Mouse (Mus musculus): ENCODE measurements around the gene Cmip. TPM values are rescaled to one million over a fixed set of nuclear protein-coding genes. Genes with fewer than 3 reads are reported as not detected.

Gene Cmip
- polyA plus RNA-seq (2015; fragmentation: Nextera tagmentation; extraction: Ambion mirVana) = 39.0 and 45.4 TPM in 2 replicates

GRCm38 (mm10) chr8:117257029-117257820 lies at the start of gene Cmip:
Cmip (plus strand) TSS chr8:117257064.
- H3K9me3 ChIP-seq (replicated peaks) = 0 out of 2 replicates have a peak, but pooled peaks cover 2% of the 10 kb centered on the region
- ATAC-seq = peak; percentile 22; the same call in 1 of the 2 replicates

GRCm38 (mm10) chr8:117209150-117209549 lies 47.7 kb upstream of the Cmip start:
- Histone ChIP-seq H3K4me3 (no peak overlapping the region), H3K9me3 (replicated peaks) (no peaks in the 10 kb centered on the region), H3K36me3 (ENCODE audit: poor library complexity, severe bottlenecking) (peaks cover 14% of the 10 kb centered on the region), H3K4me2 (no peak overlapping the region), H3K4me1 (no peaks in the 10 kb centered on the region), H3K27me3 (no peaks in the 10 kb centered on the region), H3K27ac (no peak overlapping the region), H3K9ac (no peak overlapping the region)
- no peak for ATAC-seq
- 90% methylated on average over 12 of the region's 12 CpGs for WGBS

More at GRCm38 (mm10) chr8:117257029-117257820, at the start of gene Cmip:
- Histone ChIP-seq H3K27ac (peak within 1 kb of the TSS; percentile 90), H3K4me1 (peaks cover 42% of the 10 kb centered on the region), H3K9ac (peak within 1 kb of the TSS; percentile 98), H3K4me2 (peak within 1 kb of the TSS; percentile 92), H3K27me3 (no peaks in the 10 kb centered on the region), H3K36me3 (ENCODE audit: poor library complexity, severe bottlenecking) (no peaks in the 10 kb centered on the region), H3K4me3 (peak within 1 kb of the TSS; percentile 98)
- under 1% methylated on average over 63 of the region's 65 CpGs for WGBS

GRCm38 (mm10) chr8:117212100-117212499 lies 44.8 kb upstream of the Cmip start:
- H3K4me1 ChIP-seq = no peaks in the 10 kb centered on the region
- H3K4me3 ChIP-seq = no peak overlapping the region
- H3K4me2 ChIP-seq = no peak overlapping the region
- no peak overlapping the region for H3K9ac ChIP-seq
- 86% methylated on average over 11 of the region's 11 CpGs for whole genome bisulfite sequencing
- H3K36me3 ChIP-seq (ENCODE audit: poor library complexity, severe bottlenecking) = peaks cover 11% of the 10 kb centered on the region
- no peak for ATAC-seq
- no peaks in the 10 kb centered on the region for H3K27me3 ChIP-seq
- no peaks in the 10 kb centered on the region for H3K9me3 ChIP-seq (replicated peaks)
- H3K27ac ChIP-seq = no peak overlapping the region

GRCm38 (mm10) chr8:117217724-117218123 lies 39.1 kb upstream of the Cmip start:
- no peak overlapping the region for H3K4me2 ChIP-seq
- no peak overlapping the region for H3K9ac ChIP-seq
- 92% methylated on average over 2 of the region's 2 CpGs for WGBS
- H3K27me3 ChIP-seq = no peaks in the 10 kb centered on the region
- no peak overlapping the region for H3K4me3 ChIP-seq
- H3K9me3 ChIP-seq (replicated peaks) = no peaks in the 10 kb centered on the region
- H3K36me3 ChIP-seq (ENCODE audit: poor library complexity, severe bottlenecking) = peaks cover 3% of the 10 kb centered on the region; the same call in 1 of the 2 replicates
- no peak for ATAC-seq
- no peak overlapping the region for H3K27ac ChIP-seq
- no peaks in the 10 kb centered on the region for H3K4me1 ChIP-seq

GRCm38 (mm10) chr8:117222396-117222795 lies 34.5 kb upstream of the Cmip start:
- Histone ChIP-seq H3K4me2 (no peak overlapping the region), H3K36me3 (ENCODE audit: poor library complexity, severe bottlenecking) (no peaks in the 10 kb centered on the region), H3K27me3 (no peaks in the 10 kb centered on the region), H3K4me1 (no peaks in the 10 kb centered on the region), H3K9ac (no peak overlapping the region), H3K27ac (no peak overlapping the region), H3K4me3 (no peak overlapping the region), H3K9me3 (replicated peaks) (no peaks in the 10 kb centered on the region)
- ATAC-seq = no peak
- 58% methylated on average over 6 of the region's 6 CpGs for WGBS

- peak; percentile 79 for ATAC-seq
- H3K4me2 ChIP-seq = peak overlapping the region; percentile 51
- H3K9ac ChIP-seq = no peak overlapping the region
- WGBS = 16% methylated on average over 9 of the region's 9 CpGs
- no peaks in the 10 kb centered on the region for H3K9me3 ChIP-seq (replicated peaks)
- peak overlapping the region; percentile 28 for H3K4me3 ChIP-seq
- no peaks in the 10 kb centered on the region for H3K36me3 ChIP-seq (ENCODE audit: poor library complexity, severe bottlenecking)
- H3K27me3 ChIP-seq = no peaks in the 10 kb centered on the region
- no peaks in the 10 kb centered on the region for H3K4me1 ChIP-seq
- H3K27ac ChIP-seq = no peak overlapping the region
Observed at GRCm38 (mm10) chr8:117224630-117225029, 32.2 kb upstream of the Cmip start.

GRCm38 (mm10) chr8:117226306-117226705 lies 30.6 kb upstream of the Cmip start:
- no peaks in the 10 kb centered on the region for H3K9me3 ChIP-seq (replicated peaks)
- H3K4me1 ChIP-seq = no peaks in the 10 kb centered on the region
- no peak overlapping the region for H3K27ac ChIP-seq
- no peaks in the 10 kb centered on the region for H3K27me3 ChIP-seq
- H3K4me3 ChIP-seq = no peak overlapping the region
- WGBS = 88% methylated on average over 12 of the region's 12 CpGs
- ATAC-seq = no peak
- H3K4me2 ChIP-seq = no peak overlapping the region
- no peaks in the 10 kb centered on the region for H3K36me3 ChIP-seq (ENCODE audit: poor library complexity, severe bottlenecking)
- H3K9ac ChIP-seq = no peak overlapping the region

GRCm38 (mm10) chr8:117227339-117227738 lies 29.5 kb upstream of the Cmip start:
- no peak for ATAC-seq
- Histone ChIP-seq H3K4me1 (no peaks in the 10 kb centered on the region), H3K4me3 (no peak overlapping the region), H3K27me3 (no peaks in the 10 kb centered on the region), H3K4me2 (no peak overlapping the region), H3K9me3 (replicated peaks) (no peaks in the 10 kb centered on the region), H3K9ac (no peak overlapping the region), H3K27ac (no peak overlapping the region), H3K36me3 (ENCODE audit: poor library complexity, severe bottlenecking) (no peaks in the 10 kb centered on the region)
- WGBS = 93% methylated on average over 2 of the region's 2 CpGs

- H3K9ac ChIP-seq = no peak overlapping the region
- no peak overlapping the region for H3K4me2 ChIP-seq
- no peaks in the 10 kb centered on the region for H3K27me3 ChIP-seq
- no peak overlapping the region for H3K4me3 ChIP-seq
- no peaks in the 10 kb centered on the region for H3K9me3 ChIP-seq (replicated peaks)
- 90% methylated on average over 7 of the region's 7 CpGs for WGBS
- no peaks in the 10 kb centered on the region for H3K4me1 ChIP-seq
- H3K27ac ChIP-seq = no peak overlapping the region
- H3K36me3 ChIP-seq (ENCODE audit: poor library complexity, severe bottlenecking) = no peaks in the 10 kb centered on the region
- no peak for ATAC-seq
Observed at GRCm38 (mm10) chr8:117233199-117233598, 23.7 kb upstream of the Cmip start.

- Histone ChIP-seq H3K27ac (no peak overlapping the region), H3K9me3 (replicated peaks) (no peaks in the 10 kb centered on the region), H3K4me3 (no peak overlapping the region), H3K36me3 (ENCODE audit: poor library complexity, severe bottlenecking) (no peaks in the 10 kb centered on the region), H3K4me1 (no peaks in the 10 kb centered on the region), H3K27me3 (no peaks in the 10 kb centered on the region), H3K4me2 (no peak overlapping the region), H3K9ac (no peak overlapping the region)
- ATAC-seq = no peak
- 95% methylated on average over 4 of the region's 4 CpGs for WGBS
Observed at GRCm38 (mm10) chr8:117236531-117236930, 20.3 kb upstream of the Cmip start.

GRCm38 (mm10) chr8:117240326-117240725 lies 16.5 kb upstream of the Cmip start:
- Histone ChIP-seq H3K27me3 (no peaks in the 10 kb centered on the region), H3K9me3 (replicated peaks) (no peaks in the 10 kb centered on the region), H3K4me2 (no peak overlapping the region), H3K27ac (no peak overlapping the region), H3K4me3 (no peak overlapping the region), H3K9ac (no peak overlapping the region), H3K36me3 (ENCODE audit: poor library complexity, severe bottlenecking) (no peaks in the 10 kb centered on the region), H3K4me1 (no peaks in the 10 kb centered on the region)
- no peak for ATAC-seq
- WGBS = 89% methylated on average over 5 of the region's 5 CpGs

GRCm38 (mm10) chr8:117240841-117241494 lies 15.9 kb upstream of the Cmip start:
- no peak overlapping the region for H3K27ac ChIP-seq
- no peak overlapping the region for H3K4me3 ChIP-seq
- no peaks in the 10 kb centered on the region for H3K4me1 ChIP-seq
- no peak for ATAC-seq
- H3K4me2 ChIP-seq = no peak overlapping the region
- no peaks in the 10 kb centered on the region for H3K36me3 ChIP-seq (ENCODE audit: poor library complexity, severe bottlenecking)
- H3K9ac ChIP-seq = no peak overlapping the region
- H3K27me3 ChIP-seq = no peaks in the 10 kb centered on the region
- H3K9me3 ChIP-seq (replicated peaks) = no peaks in the 10 kb centered on the region
- WGBS = 83% methylated on average over 5 of the region's 5 CpGs

All from forebrain, embryonic 13.5 days (tissue).